Mouse (Mus musculus) thymus, postnatal 36 days (tissue): ENCODE results near the gene Dcbld2.

ENCODE experiments used
- DNase-seq, 2 experiments: peaks; one replicate each; pipeline ENCODE4 v3.0.0; 2022; ENCODE audit warnings: mixed read lengths in 2 of 2

Dcbld2 gene

GRCm38 (mm10) chr16:58408062-58408486 is at the start of gene Dcbld2:
TSS of gene Dcbld2 (plus strand) at chr16:58408443.
- peak; percentile 82 to 85 for DNase-seq

- DNase-seq, result no peak
Observed at GRCm38 (mm10) chr16:58377170-58377569, 31.1 kb upstream of the Dcbld2 start.

GRCm38 (mm10) chr16:58377756-58378503 is 30.3 kb upstream of the Dcbld2 start:
- DNase-seq, result no peak

- DNase-seq, result no peak
Observed at GRCm38 (mm10) chr16:58386241-58386757, 21.9 kb upstream of the Dcbld2 start.

GRCm38 (mm10) chr16:58389143-58389755 is 19.0 kb upstream of the Dcbld2 start:
- no peak for DNase-seq

- no peak for DNase-seq
Observed at GRCm38 (mm10) chr16:58393036-58393435, 15.2 kb upstream of the Dcbld2 start.

GRCm38 (mm10) chr16:58394156-58394555 is 14.1 kb upstream of the Dcbld2 start:
- DNase-seq, result no peak

GRCm38 (mm10) chr16:58398604-58399003 is 9.6 kb upstream of the Dcbld2 start:
- DNase-seq, result no peak

- no peak for DNase-seq
Observed at GRCm38 (mm10) chr16:58401079-58401478, 7.2 kb upstream of the Dcbld2 start.

GRCm38 (mm10) chr16:58404665-58405064 is 3.6 kb upstream of the Dcbld2 start:
- DNase-seq, result no peak

- no peak for DNase-seq
Observed at GRCm38 (mm10) chr16:58405271-58405670, 3.0 kb upstream of the Dcbld2 start.

GRCm38 (mm10) chr16:58408487-58409281 is 441 bp downstream of the Dcbld2 start:
- DNase-seq, result peak; percentile 7 to 13

- no peak for DNase-seq
Observed at GRCm38 (mm10) chr16:58409825-58410224, 1.6 kb downstream of the Dcbld2 start.

- no peak for DNase-seq
Observed at GRCm38 (mm10) chr16:58414801-58415200, 6.6 kb downstream of the Dcbld2 start.

- no peak for DNase-seq
Observed at GRCm38 (mm10) chr16:58415500-58415899, 7.3 kb downstream of the Dcbld2 start.

GRCm38 (mm10) chr16:58421696-58422354 is 13.6 kb downstream of the Dcbld2 start:
- no peak for DNase-seq

GRCm38 (mm10) chr16:58430246-58430645 is 22.0 kb downstream of the Dcbld2 start:
- DNase-seq, result no peak

GRCm38 (mm10) chr16:58432384-58432783 is 24.1 kb downstream of the Dcbld2 start:
- DNase-seq, result no peak

- no peak for DNase-seq
Observed at GRCm38 (mm10) chr16:58444735-58445134, 36.5 kb downstream of the Dcbld2 start.

- DNase-seq, result no peak
Observed at GRCm38 (mm10) chr16:58446281-58447259, 38.3 kb downstream of the Dcbld2 start.

GRCm38 (mm10) chr16:58449073-58449472 is 40.8 kb downstream of the Dcbld2 start:
- DNase-seq, result no peak
